Mouse (Mus musculus): ENCODE measurements around the gene Gm17349. TPM values are rescaled to one million over a fixed set of nuclear protein-coding genes. Genes with fewer than 3 reads are reported as not detected.

Gm17349 gene
- polyA plus RNA-seq, 1 experiment from 2014 or later: not detected

DNA sequence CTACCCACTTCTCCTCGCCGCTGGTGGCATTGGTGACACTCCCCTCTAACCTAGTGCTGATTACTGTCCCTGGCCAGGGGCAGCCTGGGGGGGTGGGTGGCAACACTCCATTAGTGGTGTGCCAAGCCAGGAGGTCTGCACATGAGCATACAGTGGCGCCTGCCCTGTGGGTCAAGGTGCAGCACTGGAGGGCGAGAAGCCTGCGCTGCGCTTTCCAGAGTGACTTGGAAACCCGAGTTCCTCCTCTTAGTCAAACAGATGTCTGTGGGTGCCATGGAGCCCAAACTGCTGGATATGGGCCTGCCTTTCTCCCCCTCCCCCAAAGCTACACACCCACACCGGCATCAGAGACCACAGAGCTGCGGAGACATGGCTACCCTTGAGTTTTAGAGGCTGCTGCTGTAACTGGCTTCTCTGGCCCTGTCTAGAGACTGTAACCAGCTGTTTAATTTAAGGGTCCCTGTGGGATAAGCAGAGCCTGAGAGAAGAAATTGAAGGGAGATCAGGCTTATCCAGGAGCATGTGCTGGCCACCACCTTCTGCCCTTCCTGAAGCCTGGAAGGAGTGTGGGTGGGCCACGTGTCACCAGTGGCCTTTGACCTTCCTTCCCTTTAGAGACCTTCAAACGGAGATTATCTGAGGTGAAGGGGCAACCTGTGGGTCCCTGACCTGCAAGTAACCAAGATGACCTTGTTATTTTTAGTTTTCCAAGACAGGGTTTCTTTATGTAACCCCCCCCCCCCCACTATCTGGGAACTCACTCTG is 10.9 kb upstream of the Gm17349 start:
- peaks cover 19% of the 10 kb centered on the region for H3K4me1 ChIP-seq
- no peak overlapping the region for H3K4me2 ChIP-seq (replicated peaks)
- peaks cover 68% of the 10 kb centered on the region for H3K36me3 ChIP-seq
- H3K27ac ChIP-seq: no peak overlapping the region
- H3K4me3 ChIP-seq: no peak overlapping the region
- no peaks in the 10 kb centered on the region for H3K9me3 ChIP-seq
- no peaks in the 10 kb centered on the region for H3K27me3 ChIP-seq (replicated peaks)
- 0 out of 2 replicates have a peak, but pooled peaks have one; percentile 14 for ATAC-seq (ENCODE audit: low FRiP score, low read depth)
- 79% methylated on average over 11 of the region's 11 CpGs for WGBS
- H3K9ac ChIP-seq: no peak overlapping the region; the same call in 1 of the 2 replicates

DNA sequence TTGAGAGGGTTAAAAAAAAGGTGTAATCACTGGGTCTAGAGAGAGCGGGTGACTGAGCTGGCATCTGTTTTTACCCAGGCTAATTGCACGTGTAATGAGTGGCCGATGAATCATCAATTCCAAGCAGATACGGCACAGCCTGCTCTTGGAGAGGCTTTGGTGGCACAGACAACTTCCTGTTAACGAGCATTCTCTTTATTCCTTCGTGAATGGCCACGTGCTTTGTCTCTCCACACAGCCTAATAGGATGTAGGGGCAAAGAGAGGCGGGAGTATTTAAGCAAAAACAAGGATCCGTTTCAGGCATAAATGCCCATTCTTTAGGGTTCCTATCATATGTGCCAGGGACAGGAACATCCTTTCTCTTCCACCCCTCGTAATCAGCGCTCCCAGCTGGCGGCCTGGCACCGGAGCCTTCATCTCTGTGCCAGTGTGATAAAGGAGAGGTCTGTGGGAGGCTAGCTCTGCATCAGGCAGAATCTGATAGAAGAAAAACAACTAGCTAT is 10.1 kb upstream of the Gm17349 start:
- Histone ChIP-seq H3K9me3 (no peaks in the 10 kb centered on the region), H3K36me3 (peaks cover 68% of the 10 kb centered on the region)
- peak; percentile 26; the same call in 1 of the 2 replicates for ATAC-seq (ENCODE audit: low FRiP score, low read depth)

DNA sequence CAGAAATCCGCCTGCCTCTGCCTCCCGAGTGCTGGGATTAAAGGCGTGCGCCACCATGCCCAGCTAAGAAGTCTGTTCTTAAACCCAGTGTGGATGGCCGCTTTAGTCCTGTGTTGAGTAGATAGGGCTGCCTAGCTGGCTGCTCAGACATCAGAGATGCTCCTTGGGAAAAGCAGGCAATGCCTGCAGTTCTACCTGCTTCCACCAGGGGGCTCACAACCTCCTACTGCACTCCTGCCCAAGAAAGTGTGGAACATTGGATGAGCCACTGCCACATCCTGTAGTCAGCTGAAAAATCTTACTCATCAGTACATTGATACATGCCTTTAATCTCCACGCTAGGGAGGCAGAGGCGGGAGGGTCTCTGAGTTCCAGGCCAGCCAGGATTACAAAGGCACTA is 9.6 kb upstream of the Gm17349 start:
- Histone ChIP-seq H3K36me3 (peaks cover 68% of the 10 kb centered on the region), H3K4me2 (replicated peaks) (no peak overlapping the region), H3K4me1 (peaks cover 19% of the 10 kb centered on the region), H3K27ac (no peak overlapping the region), H3K27me3 (replicated peaks) (no peaks in the 10 kb centered on the region), H3K4me3 (no peak overlapping the region), H3K9ac (no peak overlapping the region), H3K9me3 (no peaks in the 10 kb centered on the region)
- peak; percentile 22; the same call in 1 of the 2 replicates for ATAC-seq (ENCODE audit: low FRiP score, low read depth)
- WGBS: 55% methylated on average over 7 of the region's 7 CpGs

More for the DNA sequence above, 10.1 kb upstream of the Gm17349 start:
- peaks cover 19% of the 10 kb centered on the region for H3K4me1 ChIP-seq
- no peak overlapping the region for H3K27ac ChIP-seq
- H3K27me3 ChIP-seq (replicated peaks): no peaks in the 10 kb centered on the region
- H3K4me2 ChIP-seq (replicated peaks): no peak overlapping the region
- WGBS: 80% methylated on average over 13 of the region's 13 CpGs
- H3K9ac ChIP-seq: no peak overlapping the region
- H3K4me3 ChIP-seq: no peak overlapping the region

DNA sequence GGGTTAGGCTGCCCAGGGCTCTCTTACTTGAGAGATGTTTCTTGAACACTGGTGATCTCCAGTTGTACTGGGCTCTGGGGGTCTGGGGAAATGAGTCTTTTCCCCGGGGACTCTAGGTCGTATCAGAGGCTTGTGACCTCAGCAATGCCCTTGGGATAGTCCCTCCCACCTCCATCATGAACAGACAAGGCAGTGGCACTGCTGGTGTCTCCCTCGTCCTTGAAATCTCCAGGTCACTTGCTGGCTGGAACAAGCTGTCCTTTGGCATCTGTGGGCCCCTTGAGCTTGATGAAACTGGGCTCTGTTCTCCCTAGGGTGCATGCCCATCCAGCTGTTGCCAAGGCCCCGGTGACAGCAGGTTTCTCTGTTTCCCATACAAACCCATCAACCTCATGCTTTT is 8.9 kb upstream of the Gm17349 start:
- Histone ChIP-seq H3K4me2 (replicated peaks) (no peak overlapping the region), H3K36me3 (peaks cover 72% of the 10 kb centered on the region), H3K27ac (no peak overlapping the region), H3K4me1 (peaks cover 19% of the 10 kb centered on the region), H3K4me3 (no peak overlapping the region), H3K9ac (no peak overlapping the region), H3K9me3 (no peaks in the 10 kb centered on the region), H3K27me3 (replicated peaks) (no peaks in the 10 kb centered on the region)
- ATAC-seq (ENCODE audit: low FRiP score, low read depth): no peak
- 73% methylated on average over 4 of the region's 4 CpGs for WGBS

DNA sequence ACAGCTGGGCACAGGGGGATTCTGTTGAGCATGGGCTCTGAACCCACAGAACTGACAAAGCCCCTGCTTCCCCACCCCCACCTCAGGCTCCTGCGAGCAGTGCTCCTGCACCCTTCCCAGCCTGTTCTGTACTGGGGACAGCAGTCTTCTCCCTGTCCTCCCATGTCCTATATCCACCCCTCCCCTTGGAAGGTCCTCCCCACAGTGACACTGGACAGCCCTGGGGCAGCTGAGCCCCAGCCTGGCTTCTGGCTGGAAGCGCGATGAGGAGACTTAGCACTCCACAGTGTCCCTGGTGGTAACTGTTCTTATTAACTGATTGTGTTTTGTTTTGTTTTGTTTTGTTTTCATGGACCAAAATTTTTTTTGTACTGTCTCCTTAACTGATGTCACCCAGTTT is 8.3 kb upstream of the Gm17349 start:
- Histone ChIP-seq H3K9ac (no peak overlapping the region), H3K27me3 (replicated peaks) (no peaks in the 10 kb centered on the region), H3K27ac (0 out of 2 replicates have a peak overlapping the region, but pooled peaks have one; percentile 12), H3K4me2 (replicated peaks) (no peak overlapping the region), H3K9me3 (no peaks in the 10 kb centered on the region), H3K36me3 (peaks cover 75% of the 10 kb centered on the region), H3K4me1 (peaks cover 19% of the 10 kb centered on the region), H3K4me3 (no peak overlapping the region)
- ATAC-seq (ENCODE audit: low FRiP score, low read depth): no peak
- 86% methylated on average over 3 of the region's 3 CpGs for WGBS

DNA sequence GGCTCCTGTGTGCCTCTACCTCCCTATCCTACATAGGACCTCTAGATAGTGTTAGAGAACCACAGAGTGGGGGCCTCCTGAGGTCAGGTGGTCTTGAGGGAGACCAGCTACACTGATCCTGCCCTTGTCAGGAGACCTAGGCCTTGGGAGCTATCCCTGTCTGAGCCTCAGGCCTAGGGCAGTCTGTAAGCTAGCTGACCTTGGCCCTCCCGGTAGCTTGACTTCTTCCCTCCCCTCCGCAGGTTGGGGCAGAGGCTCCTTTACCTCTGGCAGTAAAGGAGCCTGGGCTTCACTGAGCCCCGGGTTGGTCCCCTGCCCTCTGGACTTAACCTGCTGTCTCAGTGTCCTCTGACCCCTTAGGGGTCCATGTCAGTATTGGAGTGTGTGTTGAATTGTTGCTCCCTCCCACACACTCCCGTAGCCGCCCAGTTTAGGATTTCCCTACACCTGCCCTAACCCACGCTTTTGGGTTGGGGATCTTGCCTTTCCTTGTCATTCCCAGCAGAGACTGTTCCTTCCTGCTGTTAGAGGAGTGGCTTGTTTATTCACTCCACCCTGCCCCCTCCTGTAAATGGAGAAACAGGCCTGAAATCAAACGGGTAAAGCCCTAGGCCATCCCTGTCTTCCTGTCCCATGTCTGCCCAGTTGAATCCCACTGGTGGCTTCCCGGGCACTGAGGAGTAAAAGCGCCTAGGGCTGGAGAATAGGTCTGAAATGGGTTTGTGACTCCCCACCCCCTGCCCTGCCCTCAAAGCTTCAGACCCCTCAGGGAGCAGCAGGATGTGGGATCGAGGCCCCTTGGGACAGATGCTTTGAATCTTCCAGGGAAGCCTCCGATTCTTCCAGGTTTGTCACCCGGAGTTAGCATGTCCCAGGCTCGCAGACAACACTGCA is 7.6 kb upstream of the Gm17349 start:
- no peaks in the 10 kb centered on the region for H3K27me3 ChIP-seq (replicated peaks)
- H3K4me1 ChIP-seq: peaks cover 19% of the 10 kb centered on the region
- 0 out of 2 replicates have a peak overlapping the region, but pooled peaks have one; percentile 39 for H3K27ac ChIP-seq
- H3K9me3 ChIP-seq: no peaks in the 10 kb centered on the region
- no peak overlapping the region for H3K4me2 ChIP-seq (replicated peaks)
- ATAC-seq (ENCODE audit: low FRiP score, low read depth): no peak
- H3K4me3 ChIP-seq: no peak overlapping the region
- no peak overlapping the region for H3K9ac ChIP-seq
- H3K36me3 ChIP-seq: peaks cover 76% of the 10 kb centered on the region
- WGBS: 70% methylated on average over 13 of the region's 13 CpGs

DNA sequence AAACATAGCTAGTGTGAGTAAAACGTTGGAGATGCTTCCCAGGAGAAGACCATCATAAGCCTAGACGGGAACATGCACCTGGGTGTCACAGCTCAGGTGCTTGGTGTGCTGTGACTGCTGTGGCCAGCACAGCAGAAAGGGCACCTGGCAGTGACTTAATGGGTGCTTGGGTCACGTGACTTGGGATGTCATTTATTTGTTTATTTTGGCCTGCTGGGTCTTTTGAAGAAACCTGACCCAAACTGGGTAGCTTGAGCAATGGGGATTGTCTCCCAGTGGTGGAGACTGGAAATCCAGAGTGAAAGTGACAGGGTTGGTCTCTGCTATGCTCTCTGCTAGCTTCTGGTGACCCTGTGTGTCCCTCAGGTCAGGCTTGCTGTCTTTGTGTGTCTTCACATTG is 6.2 kb upstream of the Gm17349 start:
- no peak overlapping the region for H3K4me3 ChIP-seq
- 76% methylated on average over 3 of the region's 3 CpGs for WGBS
- H3K4me1 ChIP-seq: peaks cover 18% of the 10 kb centered on the region
- H3K27ac ChIP-seq: no peak overlapping the region
- no peak overlapping the region; the same call in 1 of the 2 replicates for H3K4me2 ChIP-seq (replicated peaks)
- no peaks in the 10 kb centered on the region for H3K27me3 ChIP-seq (replicated peaks)
- no peaks in the 10 kb centered on the region for H3K9me3 ChIP-seq
- peaks cover 84% of the 10 kb centered on the region for H3K36me3 ChIP-seq
- no peak for ATAC-seq (ENCODE audit: low FRiP score, low read depth)
- H3K9ac ChIP-seq: no peak overlapping the region

DNA sequence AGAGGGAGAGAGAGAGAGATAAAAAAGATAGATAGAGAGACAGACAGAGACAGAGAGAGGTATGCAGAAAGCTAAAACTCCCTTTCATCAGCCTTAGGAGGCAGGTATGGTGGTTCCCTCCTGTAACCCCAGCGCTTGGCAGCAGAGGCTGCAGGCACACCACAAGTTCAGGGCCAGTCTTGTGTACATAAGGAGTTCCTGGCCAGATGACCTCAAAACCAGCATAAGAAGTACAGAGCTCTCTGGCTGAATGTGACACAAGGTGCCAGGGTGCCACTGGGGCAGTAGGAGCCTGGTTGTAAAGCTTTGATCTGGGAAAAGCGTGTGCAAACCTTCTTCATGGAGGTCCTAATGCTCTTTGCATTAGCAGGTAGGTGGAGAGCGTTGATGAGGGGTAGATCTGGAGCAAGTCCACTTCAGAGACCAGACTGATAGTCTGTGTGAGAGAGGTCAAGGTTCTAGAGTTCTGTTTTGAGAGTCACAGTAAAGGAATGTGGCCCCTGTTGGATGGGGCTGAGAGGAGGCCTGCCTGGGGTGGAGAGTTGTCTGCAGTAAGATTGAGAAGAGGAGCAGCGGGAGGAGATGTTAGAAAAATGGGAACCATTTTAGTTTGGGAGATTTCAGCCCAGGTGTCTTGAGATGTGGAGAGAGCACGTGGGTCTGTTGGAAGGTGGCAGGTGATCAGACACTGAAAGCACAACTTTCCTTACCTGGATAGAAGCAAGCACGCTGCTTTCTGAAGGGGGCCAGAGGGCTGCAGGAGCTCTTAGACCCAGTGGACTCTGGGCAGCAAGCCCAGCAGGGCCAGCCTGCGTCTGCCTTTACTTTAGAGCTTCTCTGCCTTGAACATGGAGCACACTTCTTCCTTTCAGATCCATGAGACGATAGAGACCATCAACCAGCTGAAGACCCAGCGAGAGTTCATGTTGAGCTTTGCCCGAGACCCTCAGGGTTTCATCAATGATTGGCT is 5.2 kb upstream of the Gm17349 start:
- H3K9ac ChIP-seq: 0 out of 2 replicates have a peak overlapping the region, but pooled peaks have one; percentile 17
- H3K4me2 ChIP-seq (replicated peaks): no peak overlapping the region
- H3K4me1 ChIP-seq: peaks cover 12% of the 10 kb centered on the region
- peaks cover 91% of the 10 kb centered on the region for H3K36me3 ChIP-seq
- H3K27me3 ChIP-seq (replicated peaks): no peaks in the 10 kb centered on the region
- 93% methylated on average over 10 of the region's 10 CpGs for WGBS
- no peak for ATAC-seq (ENCODE audit: low FRiP score, low read depth)
- no peaks in the 10 kb centered on the region for H3K9me3 ChIP-seq
- H3K4me3 ChIP-seq: no peak overlapping the region
- no peak overlapping the region for H3K27ac ChIP-seq

DNA sequence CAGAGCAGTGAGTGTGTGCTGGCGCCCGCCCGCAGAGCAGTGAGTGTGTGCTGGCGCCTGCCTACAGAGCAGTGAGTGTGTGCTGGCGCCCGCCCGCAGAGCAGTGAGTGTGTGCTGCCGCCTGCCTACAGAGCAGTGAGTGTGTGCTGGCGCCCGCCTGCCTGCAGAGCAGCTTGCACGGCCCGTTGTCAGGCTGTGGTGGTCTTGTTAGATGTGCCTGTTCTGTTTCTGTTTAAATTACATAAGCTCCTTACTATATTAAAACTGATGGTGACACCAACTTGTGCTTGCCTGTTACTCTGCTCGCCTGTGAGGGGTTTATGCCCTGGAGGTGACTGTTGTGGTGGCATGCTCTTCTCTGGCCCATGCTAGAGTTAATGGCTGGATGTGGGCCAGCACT is 2.9 kb upstream of the Gm17349 start:
- Histone ChIP-seq H3K27ac (no peak overlapping the region), H3K4me2 (replicated peaks) (no peak overlapping the region), H3K4me3 (no peak overlapping the region), H3K9ac (no peak overlapping the region), H3K36me3 (peaks cover 75% of the 10 kb centered on the region), H3K4me1 (peaks cover 30% of the 10 kb centered on the region), H3K9me3 (no peaks in the 10 kb centered on the region), H3K27me3 (replicated peaks) (no peaks in the 10 kb centered on the region)
- no peak for ATAC-seq (ENCODE audit: low FRiP score, low read depth)
- 98% methylated on average over 13 of the region's 13 CpGs for WGBS

DNA sequence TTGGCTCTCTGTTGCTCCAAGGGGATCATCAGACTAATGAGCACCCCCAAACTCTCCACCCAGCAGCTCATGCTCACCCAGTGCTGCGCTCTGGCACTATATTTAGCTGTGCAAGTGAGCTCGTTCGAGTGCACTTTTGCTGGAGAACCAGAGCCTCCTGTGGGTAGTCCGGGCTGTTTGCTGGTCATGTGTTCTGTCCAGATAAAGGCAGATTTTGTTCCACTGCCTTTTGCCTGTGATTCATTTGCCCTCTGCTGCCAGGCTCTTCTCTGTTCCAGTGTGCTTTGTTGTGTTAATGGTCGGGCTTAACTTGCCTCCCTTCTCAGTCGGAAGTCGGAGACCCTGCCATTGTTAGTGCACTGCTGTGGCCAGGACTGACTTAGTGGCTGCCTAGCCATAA is 409 bp downstream of the Gm17349 start:
- ATAC-seq (ENCODE audit: low FRiP score, low read depth): peak; percentile 15; the same call in 1 of the 2 replicates
- 12% methylated on average over 7 of the region's 7 CpGs for WGBS
- Histone ChIP-seq H3K27me3 (replicated peaks) (no peaks in the 10 kb centered on the region), H3K9ac (peak overlapping the region; percentile 94), H3K4me3 (peak overlapping the region; percentile 78), H3K36me3 (peaks cover 42% of the 10 kb centered on the region), H3K4me1 (peaks cover 38% of the 10 kb centered on the region), H3K4me2 (replicated peaks) (peak overlapping the region; percentile 97), H3K9me3 (no peaks in the 10 kb centered on the region), H3K27ac (peak overlapping the region; percentile 91)

DNA sequence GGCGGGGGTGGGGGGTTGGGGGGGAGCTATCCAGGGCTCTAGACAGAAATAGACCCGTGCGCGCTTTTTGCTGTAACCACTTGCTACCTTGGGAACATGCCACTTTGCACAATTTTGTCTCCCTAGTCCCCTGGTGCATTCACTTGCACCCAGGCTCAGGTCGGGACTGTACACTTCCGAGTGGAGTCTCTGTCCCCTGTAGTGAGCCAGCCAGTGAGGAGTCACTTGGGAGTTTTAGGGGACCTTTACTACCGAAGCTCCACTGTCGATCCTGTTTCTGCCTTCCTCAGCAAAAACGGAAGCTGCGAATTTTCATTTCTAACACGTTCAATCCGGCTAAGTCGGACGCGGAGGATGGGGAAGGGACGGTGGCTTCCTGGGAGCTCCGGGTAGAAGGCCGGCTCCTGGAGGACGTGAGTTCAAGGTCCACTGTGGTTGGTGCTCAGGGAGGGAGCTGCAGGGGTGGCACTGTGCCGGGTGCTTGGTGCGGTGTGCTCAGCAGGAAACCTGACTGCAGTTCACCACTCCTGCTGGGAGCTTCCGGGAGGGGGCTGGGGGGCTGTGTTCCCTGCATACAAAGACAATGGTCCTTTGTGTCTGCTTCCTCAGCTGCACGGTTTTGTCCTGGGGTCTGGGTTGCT is 1.1 kb downstream of the Gm17349 start:
- Histone ChIP-seq H3K27ac (peak overlapping the region; percentile 91), H3K27me3 (replicated peaks) (no peaks in the 10 kb centered on the region), H3K36me3 (peaks cover 40% of the 10 kb centered on the region), H3K4me3 (peak overlapping the region; percentile 78), H3K9me3 (no peaks in the 10 kb centered on the region), H3K4me2 (replicated peaks) (peak overlapping the region; percentile 97), H3K4me1 (peaks cover 38% of the 10 kb centered on the region), H3K9ac (peak overlapping the region; percentile 94)
- no peak for ATAC-seq (ENCODE audit: low FRiP score, low read depth)
- 26% methylated on average over 23 of the region's 23 CpGs for WGBS
